Mouse (Mus musculus) neural tube, embryonic 12.5 days (tissue): ENCODE data around the gene Trim10. TPM values are rescaled to one million over a fixed set of nuclear protein-coding genes. Genes with fewer than 3 reads are reported as not detected.
A peak's percentile ranks its signal among the peaks of the same experiment; 100 is the strongest.

Source experiments
- ATAC-seq: fragments of 200-750 bp; cut with Nextera tagmentation; 2 replicates; pipeline ENCODE4 v1.8.0; 2017; ENCODE audit warnings: low read depth, mild to moderate bottlenecking, moderate TSS enrichment, moderate library complexity; ENCODE audit not compliant: low FRiP score
- H3K27ac ChIP-seq: fragments of 300-500 bp; sonication (generic); 2 replicates; pipeline ENCODE4 v1.5.1; 2016
- H3K27me3 ChIP-seq: fragments of 300-500 bp; sonication (generic); replicated peaks from 2 replicates; pipeline ENCODE4 v1.6.1; 2016; ENCODE audit warnings: mild to moderate bottlenecking
- H3K36me3 ChIP-seq: fragments of 300-500 bp; sonication (generic); 2 replicates; pipeline ENCODE4 v1.6.1; 2016; ENCODE audit warnings: mild to moderate bottlenecking
- H3K4me1 ChIP-seq: fragments of 300-500 bp; sonication (generic); 2 replicates; pipeline ENCODE4 v1.6.1; 2016
- H3K4me2 ChIP-seq: fragments of 300-500 bp; sonication (generic); replicated peaks from 2 replicates; pipeline ENCODE4 v1.6.1; 2016; ENCODE audit warnings: mild to moderate bottlenecking
- H3K4me3 ChIP-seq: fragments of 300-500 bp; sonication (generic); 2 replicates; pipeline ENCODE4 v1.5.1; 2016
- H3K9ac ChIP-seq: fragments of 300-500 bp; sonication (generic); 2 replicates; pipeline ENCODE4 v1.6.1; 2016; ENCODE audit warnings: mild to moderate bottlenecking
- H3K9me3 ChIP-seq: fragments of 300-500 bp; sonication (generic); 2 replicates; pipeline ENCODE4 v1.6.1; 2016; ENCODE audit warnings: mild to moderate bottlenecking
- WGBS: fragments of 180-500 bp; shearing (Covaris S2); methylation state at CpG from one replicate; pipeline ENCODE4 v1.1.7; 2016; 5-methylcytosine and 5-hydroxymethylcytosine counted together
- polyA plus RNA-seq: library from polyadenylated mRNA; unstranded; fragments of >200 nt; fragmentation: Nextera tagmentation; extraction: Ambion mirVana; gene quantifications from 2 replicates; pipeline ENCODE4 v1.2.1, GENCODE M21; 2016

Gene Trim10
- polyA plus RNA-seq, 1 experiment from 2014 or later: 4.6 TPM

DNA sequence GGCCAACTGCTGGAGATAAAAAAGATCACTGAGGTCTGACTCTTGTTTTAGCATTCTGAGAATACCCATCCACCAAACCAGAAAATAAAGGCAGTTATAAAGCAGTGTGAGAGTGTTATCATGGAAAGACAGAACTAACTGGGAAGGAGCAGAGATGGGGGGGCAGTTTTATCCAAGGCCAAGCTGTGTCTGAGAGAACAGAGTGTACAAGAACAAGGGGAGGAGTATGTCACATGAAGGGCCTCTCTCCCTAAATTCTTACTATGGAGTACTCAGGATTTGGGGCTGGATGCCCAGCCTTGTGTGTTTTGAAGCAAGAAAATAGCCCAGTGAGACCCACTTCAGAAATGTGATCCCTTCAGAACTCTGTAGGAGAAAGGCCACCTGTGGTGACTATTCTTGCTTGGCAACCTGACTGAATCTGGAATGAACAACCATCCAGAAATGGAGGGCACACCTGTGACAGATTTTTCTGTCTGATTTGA is 28.4 kb upstream of the Trim10 start:
- Histone ChIP-seq H3K4me2 (no peak overlapping the region), H3K27me3 (no peaks in the 10 kb centered on the region), H3K9me3 (no peaks in the 10 kb centered on the region), H3K4me1 (peaks cover 6% of the 10 kb centered on the region; the same call in 1 of the 2 replicates), H3K27ac (no peak overlapping the region), H3K9ac (no peak overlapping the region), H3K4me3 (no peak overlapping the region), H3K36me3 (no peaks in the 10 kb centered on the region; the same call in 1 of the 2 replicates)
- ATAC-seq: no peak

DNA sequence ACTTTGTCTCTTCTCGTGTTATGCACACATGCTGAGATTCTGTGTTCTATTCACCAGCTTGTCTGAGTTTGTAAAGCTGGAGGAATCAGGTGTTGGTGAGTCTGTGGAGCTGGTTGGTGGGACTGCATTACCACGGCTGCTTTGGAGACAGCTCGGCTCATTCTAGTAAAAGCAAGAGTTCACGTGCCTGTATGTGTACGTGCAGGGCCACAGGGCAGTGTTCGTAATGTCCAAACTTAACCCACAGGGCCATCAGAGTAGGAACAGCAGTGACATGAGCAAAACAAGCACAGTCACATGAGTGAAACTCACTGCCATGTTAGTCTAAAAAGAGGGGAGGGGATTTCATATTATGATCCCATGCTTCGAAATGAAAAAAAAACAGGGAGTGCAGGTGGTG is 25.7 kb upstream of the Trim10 start:
- ATAC-seq: no peak
- H3K4me3 ChIP-seq: no peak overlapping the region
- no peaks in the 10 kb centered on the region; the same call in 1 of the 2 replicates for H3K4me1 ChIP-seq
- H3K27ac ChIP-seq: no peak overlapping the region
- H3K27me3 ChIP-seq: no peaks in the 10 kb centered on the region
- WGBS: 78% methylated on average over 7 of the region's 7 CpGs
- H3K4me2 ChIP-seq: no peak overlapping the region
- H3K36me3 ChIP-seq: no peaks in the 10 kb centered on the region; the same call in 1 of the 2 replicates
- no peak overlapping the region for H3K9ac ChIP-seq
- no peaks in the 10 kb centered on the region for H3K9me3 ChIP-seq

DNA sequence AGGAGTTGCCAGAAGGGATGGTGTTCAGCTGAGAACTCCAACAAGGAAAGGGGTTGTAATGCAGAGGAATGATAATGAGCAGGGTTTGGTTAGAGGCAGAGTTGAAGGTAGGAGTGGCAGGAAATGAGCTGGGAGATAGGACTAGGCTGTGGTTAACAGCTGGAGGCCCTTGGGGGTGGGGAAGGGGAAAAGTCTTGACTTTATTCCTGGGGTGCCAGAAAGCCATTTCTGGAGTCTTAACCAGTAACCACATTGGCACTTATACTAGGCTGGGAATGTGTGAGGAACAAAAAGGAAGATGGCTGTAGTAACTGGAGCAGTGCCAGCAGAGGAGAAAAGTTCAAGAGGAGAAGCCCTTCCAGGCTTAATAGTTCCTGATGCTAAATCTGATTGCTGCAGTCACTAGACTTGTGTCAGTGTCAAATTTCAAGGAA is 25.1 kb upstream of the Trim10 start:
- Histone ChIP-seq H3K36me3 (no peaks in the 10 kb centered on the region; the same call in 1 of the 2 replicates), H3K27ac (no peak overlapping the region), H3K27me3 (no peaks in the 10 kb centered on the region), H3K4me2 (no peak overlapping the region), H3K4me1 (no peaks in the 10 kb centered on the region; the same call in 1 of the 2 replicates), H3K4me3 (no peak overlapping the region), H3K9ac (no peak overlapping the region), H3K9me3 (no peaks in the 10 kb centered on the region)
- no peak for ATAC-seq

DNA sequence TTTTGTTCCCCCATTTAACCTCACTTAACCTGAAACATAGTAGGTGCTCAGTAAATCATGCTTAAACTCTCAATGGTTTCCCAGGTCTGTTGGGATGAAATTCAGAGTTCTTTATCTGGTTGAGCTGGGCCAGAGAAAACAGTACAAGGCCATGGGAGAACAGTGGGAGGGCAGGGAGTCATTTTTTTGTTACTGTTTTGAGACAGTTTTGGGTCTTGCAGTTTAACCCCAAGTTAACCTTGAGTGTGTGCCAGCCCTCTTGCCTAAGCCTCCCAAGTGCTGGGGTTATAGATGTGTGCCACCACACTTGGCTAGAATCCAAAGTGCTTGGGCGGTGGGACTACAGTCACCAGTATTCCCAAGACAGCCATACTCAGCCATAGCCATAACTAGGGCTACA is 24.6 kb upstream of the Trim10 start:
- no peak for ATAC-seq
- WGBS: 69% methylated on average over 1 of the region's 1 CpGs
- Histone ChIP-seq H3K4me3 (no peak overlapping the region), H3K4me1 (no peaks in the 10 kb centered on the region; the same call in 1 of the 2 replicates), H3K9me3 (no peaks in the 10 kb centered on the region), H3K36me3 (no peaks in the 10 kb centered on the region; the same call in 1 of the 2 replicates), H3K27me3 (no peaks in the 10 kb centered on the region), H3K4me2 (no peak overlapping the region), H3K9ac (no peak overlapping the region), H3K27ac (no peak overlapping the region)

DNA sequence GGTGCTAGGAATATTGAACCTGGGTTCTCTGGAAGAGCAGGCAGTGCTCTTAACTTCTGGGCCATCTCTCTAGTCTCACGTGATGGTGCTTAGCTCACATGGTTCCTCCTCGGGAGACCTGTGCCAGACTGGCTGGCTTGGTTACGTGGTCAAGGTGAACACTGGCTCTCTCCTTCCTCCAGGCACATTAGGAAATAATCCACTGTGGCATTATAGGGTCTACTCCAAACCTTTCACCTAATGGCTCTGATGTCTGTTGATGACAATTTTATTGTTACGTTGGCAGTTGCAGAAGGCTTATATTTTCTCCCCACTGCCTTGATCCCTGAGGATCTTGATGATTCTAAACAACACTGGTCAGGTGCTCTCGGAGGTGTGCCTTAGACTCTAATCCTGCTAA is 20.5 kb upstream of the Trim10 start:
- Histone ChIP-seq H3K4me3 (no peak overlapping the region), H3K4me1 (no peaks in the 10 kb centered on the region; the same call in 1 of the 2 replicates), H3K9ac (no peak overlapping the region), H3K9me3 (no peaks in the 10 kb centered on the region), H3K27me3 (no peaks in the 10 kb centered on the region), H3K36me3 (peaks cover 35% of the 10 kb centered on the region), H3K4me2 (no peak overlapping the region), H3K27ac (no peak overlapping the region)
- ATAC-seq: no peak
- 89% methylated on average over 5 of the region's 5 CpGs for WGBS

DNA sequence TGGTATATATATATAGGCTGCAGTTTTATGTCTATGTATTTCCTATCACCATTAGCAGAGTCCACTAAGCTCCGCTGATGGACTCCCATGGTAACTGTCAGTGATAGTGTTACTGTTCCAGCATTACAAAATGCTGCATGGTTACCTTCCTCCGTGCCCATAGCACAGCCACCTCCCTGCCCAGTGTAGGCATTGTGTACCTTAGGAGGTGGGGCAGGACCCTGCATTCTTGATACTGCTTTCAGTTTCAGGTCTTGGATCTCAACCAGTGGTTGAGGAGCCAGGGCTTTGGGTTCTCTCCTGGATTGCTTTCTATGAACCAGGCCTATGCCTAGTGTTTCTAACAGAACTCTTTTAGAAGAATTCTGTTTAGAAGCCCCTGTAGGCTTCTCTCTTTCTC is 19.4 kb upstream of the Trim10 start:
- H3K36me3 ChIP-seq: peaks cover 44% of the 10 kb centered on the region
- H3K4me2 ChIP-seq: no peak overlapping the region
- WGBS: 92% methylated on average over 2 of the region's 2 CpGs
- ATAC-seq: no peak
- H3K9ac ChIP-seq: no peak overlapping the region
- no peaks in the 10 kb centered on the region for H3K9me3 ChIP-seq
- no peaks in the 10 kb centered on the region for H3K27me3 ChIP-seq
- no peak overlapping the region for H3K4me3 ChIP-seq
- H3K27ac ChIP-seq: no peak overlapping the region
- no peaks in the 10 kb centered on the region for H3K4me1 ChIP-seq

DNA sequence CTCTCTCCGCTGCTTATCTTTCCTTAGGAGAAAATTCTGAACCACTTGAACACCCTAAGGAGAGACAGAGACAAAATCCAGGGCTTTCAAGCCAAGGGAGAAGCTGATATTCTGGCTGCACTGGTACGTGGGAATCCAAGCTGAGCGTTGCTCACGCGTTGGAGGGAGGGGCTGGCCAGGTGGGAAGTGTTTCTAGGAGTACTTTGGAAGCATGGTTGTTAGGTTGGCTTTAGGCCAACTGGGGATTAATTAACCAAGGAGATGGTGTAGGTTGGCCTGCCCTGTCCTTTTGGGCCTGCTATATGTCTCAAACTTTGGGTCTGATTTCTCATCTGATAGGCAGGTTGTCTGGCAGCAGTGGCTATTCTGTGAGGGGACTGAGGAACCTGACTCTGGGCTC is 18.2 kb upstream of the Trim10 start:
- no peak overlapping the region for H3K9ac ChIP-seq
- 97% methylated on average over 5 of the region's 5 CpGs for WGBS
- ATAC-seq: no peak
- no peaks in the 10 kb centered on the region for H3K27me3 ChIP-seq
- peaks cover 54% of the 10 kb centered on the region for H3K36me3 ChIP-seq
- H3K4me2 ChIP-seq: no peak overlapping the region
- H3K4me1 ChIP-seq: no peaks in the 10 kb centered on the region
- H3K4me3 ChIP-seq: no peak overlapping the region
- H3K9me3 ChIP-seq: no peaks in the 10 kb centered on the region
- no peak overlapping the region for H3K27ac ChIP-seq

DNA sequence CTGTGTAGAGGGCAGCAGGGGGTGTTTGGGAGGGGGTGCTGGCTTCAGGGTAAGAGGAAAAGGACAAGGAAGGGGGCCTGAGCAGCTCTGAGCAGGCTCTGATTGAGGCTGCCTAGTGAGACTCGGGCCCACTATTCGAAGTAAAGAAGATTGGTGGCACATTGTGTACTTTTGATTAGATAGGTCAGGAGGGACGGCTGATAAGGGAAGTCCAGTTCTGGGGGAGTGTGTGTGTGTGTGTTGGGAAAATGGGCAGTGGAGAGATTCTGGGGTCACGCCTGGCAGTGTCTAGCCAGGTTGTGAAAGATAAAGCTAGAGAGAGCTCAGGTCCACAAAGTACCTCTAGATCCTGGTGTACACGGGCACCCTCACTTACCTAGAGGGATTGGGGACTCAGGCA is 17.7 kb upstream of the Trim10 start:
- Histone ChIP-seq H3K4me3 (no peak overlapping the region), H3K27me3 (no peaks in the 10 kb centered on the region), H3K9ac (no peak overlapping the region), H3K36me3 (peaks cover 59% of the 10 kb centered on the region), H3K4me2 (no peak overlapping the region), H3K27ac (no peak overlapping the region), H3K4me1 (no peaks in the 10 kb centered on the region), H3K9me3 (no peaks in the 10 kb centered on the region)
- no peak for ATAC-seq
- WGBS: 92% methylated on average over 5 of the region's 5 CpGs

DNA sequence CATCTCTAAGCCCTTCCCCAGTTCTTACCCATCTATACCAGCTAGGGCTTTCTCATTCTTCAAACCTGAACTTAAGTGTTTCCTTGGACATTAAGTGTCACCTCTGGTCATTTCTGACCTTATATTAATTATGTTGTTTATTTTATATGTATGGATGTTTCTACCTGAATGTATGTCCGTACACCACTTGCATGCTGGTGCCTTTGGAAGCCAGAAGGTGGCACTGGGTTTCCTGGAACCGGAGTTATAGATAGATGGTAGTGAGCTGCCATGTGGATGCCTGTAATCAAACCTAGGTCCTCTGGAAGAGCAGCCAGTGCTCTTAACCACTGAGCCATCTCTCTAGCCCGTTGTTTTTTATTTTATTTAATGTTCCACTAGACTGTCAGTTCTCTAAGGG is 13.9 kb upstream of the Trim10 start:
- Histone ChIP-seq H3K4me3 (no peak overlapping the region), H3K4me1 (no peaks in the 10 kb centered on the region), H3K4me2 (no peak overlapping the region), H3K36me3 (peaks cover 91% of the 10 kb centered on the region), H3K9me3 (no peaks in the 10 kb centered on the region), H3K27ac (no peak overlapping the region), H3K9ac (no peak overlapping the region), H3K27me3 (no peaks in the 10 kb centered on the region)
- no peak for ATAC-seq
- 93% methylated on average over 3 of the region's 3 CpGs for WGBS

DNA sequence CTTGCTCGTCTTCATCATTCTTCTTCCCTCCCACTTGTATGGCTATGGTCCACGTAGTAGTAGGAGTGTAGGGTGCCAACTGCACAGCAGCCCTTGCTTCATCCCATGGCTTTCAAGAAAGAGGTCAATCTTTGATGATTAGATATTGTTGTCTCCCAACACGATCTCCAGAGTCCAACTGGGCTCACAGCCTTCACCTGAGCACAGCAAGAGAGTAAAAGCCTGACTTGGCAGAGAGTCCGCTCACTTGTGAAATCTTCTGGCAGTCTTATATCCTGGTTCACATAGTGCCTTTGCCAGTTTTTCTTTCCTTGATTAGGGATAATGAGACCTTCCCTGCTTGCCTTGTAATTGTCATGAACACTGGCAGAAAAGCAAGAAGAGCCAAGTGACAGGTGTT is 13.1 kb upstream of the Trim10 start:
- 91% methylated on average over 4 of the region's 4 CpGs for WGBS
- no peak overlapping the region for H3K4me3 ChIP-seq
- H3K4me1 ChIP-seq: no peaks in the 10 kb centered on the region
- H3K4me2 ChIP-seq: no peak overlapping the region
- no peaks in the 10 kb centered on the region for H3K9me3 ChIP-seq
- no peak for ATAC-seq
- peaks cover 84% of the 10 kb centered on the region for H3K36me3 ChIP-seq
- H3K27me3 ChIP-seq: no peaks in the 10 kb centered on the region
- no peak overlapping the region for H3K27ac ChIP-seq
- no peak overlapping the region for H3K9ac ChIP-seq

DNA sequence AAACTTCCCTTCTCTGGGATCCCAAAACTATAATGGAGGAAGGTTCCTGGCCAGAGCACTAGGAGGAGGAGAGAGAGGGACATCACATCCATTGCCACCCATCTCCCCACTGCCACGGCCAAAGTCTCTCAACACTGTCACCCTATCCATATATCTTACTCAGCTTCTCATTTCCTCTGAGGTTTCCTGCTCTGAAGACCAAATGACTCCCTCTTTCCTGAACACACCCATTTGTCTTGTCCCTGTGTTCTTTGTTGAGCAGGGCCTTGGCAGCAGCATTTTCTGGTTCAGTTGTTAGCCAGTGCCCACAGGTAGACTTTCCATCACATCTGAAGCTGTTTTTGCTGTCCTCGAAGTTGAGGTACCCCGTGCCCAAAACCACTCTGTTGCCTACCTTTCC is 11.2 kb upstream of the Trim10 start:
- ATAC-seq: no peak
- 95% methylated on average over 3 of the region's 3 CpGs for WGBS
- Histone ChIP-seq H3K9me3 (no peaks in the 10 kb centered on the region), H3K4me1 (no peaks in the 10 kb centered on the region), H3K4me2 (no peak overlapping the region), H3K27ac (no peak overlapping the region), H3K27me3 (no peaks in the 10 kb centered on the region), H3K4me3 (no peak overlapping the region), H3K36me3 (peaks cover 64% of the 10 kb centered on the region), H3K9ac (no peak overlapping the region)

DNA sequence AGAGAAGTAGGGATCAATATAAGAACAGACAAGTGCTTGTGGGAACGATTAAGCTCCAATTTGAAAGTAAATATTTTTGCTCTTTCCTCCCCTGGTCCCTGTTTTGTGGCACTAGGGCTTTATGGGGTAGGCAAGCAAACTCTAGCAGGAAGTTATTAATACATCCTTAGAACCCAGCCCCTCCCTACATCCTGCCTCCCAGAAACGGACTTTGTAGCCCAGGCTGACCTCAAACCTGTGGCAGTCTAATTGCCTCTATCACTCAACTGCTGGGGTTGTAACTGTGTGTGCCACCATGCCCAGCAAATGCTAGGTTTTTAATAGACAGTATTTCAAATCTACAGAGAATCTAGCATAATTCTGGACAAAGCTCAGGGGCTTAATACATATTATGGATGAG is 7.7 kb upstream of the Trim10 start:
- peaks cover 2% of the 10 kb centered on the region; the same call in 1 of the 2 replicates for H3K27me3 ChIP-seq
- H3K9me3 ChIP-seq: no peaks in the 10 kb centered on the region
- H3K36me3 ChIP-seq: peaks cover 33% of the 10 kb centered on the region
- 61% methylated on average over 2 of the region's 2 CpGs for WGBS
- H3K4me1 ChIP-seq: no peaks in the 10 kb centered on the region
- no peak overlapping the region for H3K4me3 ChIP-seq
- no peak for ATAC-seq
- H3K9ac ChIP-seq: no peak overlapping the region
- H3K4me2 ChIP-seq: no peak overlapping the region
- H3K27ac ChIP-seq: no peak overlapping the region

DNA sequence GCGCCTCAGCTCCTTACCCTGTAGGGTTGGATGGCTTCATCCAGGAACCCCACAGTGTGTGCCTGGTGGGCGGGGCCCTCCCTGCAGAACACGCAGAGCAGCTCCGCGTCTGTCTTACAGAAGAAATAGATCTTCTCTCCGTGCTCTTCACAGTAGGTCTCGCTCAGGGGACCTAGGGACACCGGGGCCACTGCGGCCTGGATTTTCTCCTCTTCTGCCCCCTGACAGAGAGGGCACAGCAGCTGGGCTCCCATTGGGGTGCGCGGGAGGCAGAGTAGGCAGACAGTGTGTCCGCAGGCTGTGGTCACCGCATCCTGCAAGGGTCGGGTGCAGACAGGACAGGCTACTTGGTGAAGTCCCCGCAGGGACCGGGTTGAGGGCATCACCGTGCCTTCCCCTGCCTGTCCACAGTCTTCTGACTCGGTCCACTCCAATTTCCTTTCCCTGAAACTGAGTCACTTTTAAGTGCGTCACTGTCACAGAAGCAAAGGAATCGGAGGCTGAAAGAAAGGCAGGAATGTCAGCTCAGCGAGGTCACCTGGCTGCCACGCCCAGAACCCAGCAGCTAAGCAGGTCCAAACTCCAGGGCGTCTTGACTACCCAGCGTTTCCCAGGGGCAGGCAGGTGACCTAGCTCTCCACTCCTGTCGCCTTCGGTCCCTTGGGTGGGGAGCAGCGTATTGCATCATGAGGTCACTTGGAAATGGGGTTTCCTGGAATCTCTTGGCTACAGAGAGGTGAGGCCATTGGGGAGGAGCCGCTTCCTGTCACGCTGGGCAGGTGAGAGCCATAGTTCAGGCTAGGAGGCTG is 2.5 kb upstream of the Trim10 start, which contains the start of gene Trim15:
Trim15 (minus strand) TSS at position 492 of the 809 bp plus-strand sequence.
- Histone ChIP-seq H3K9me3 (no peaks in the 10 kb centered on the region), H3K4me2 (peak within 1 kb of the TSS; percentile 50), H3K4me1 (no peaks in the 10 kb centered on the region), H3K27ac (no peak within 1 kb of the TSS), H3K27me3 (peaks cover 9% of the 10 kb centered on the region; the same call in 1 of the 2 replicates), H3K4me3 (no peak within 1 kb of the TSS), H3K9ac (0 out of 2 replicates have a peak within 1 kb of the TSS, but pooled peaks have one; percentile 35), H3K36me3 (no peaks in the 10 kb centered on the region)
- ATAC-seq: peak; percentile 35; the same call in 1 of the 2 replicates
- WGBS: 17% methylated on average over 29 of the region's 29 CpGs
